Mouse (Mus musculus) CH12.LX (cell line): ENCODE measurements at regions not wholly inside any gene's neighbourhood (a gene's known extent, or its start where the extent isn't known, plus 50 kb on each side); places are given as distances from the start of the nearest gene placed in this dataset.

Source experiments
- CTCF ChIP-seq, 2 experiments: IDR thresholded peaks in 1 of 2; conservative IDR thresholded peaks in 1 of 2; 2 replicates each; pipeline ENCODE4 v1.5.1; 2011 to 2012; ENCODE audit warnings: low read depth in 2 of 2, low read length in 2 of 2, improper control_type of control experiment in 1 of 2, inconsistent platforms in 1 of 2, mild to moderate bottlenecking in 1 of 2, moderate library complexity in 1 of 2
- EP300 ChIP-seq: IDR thresholded peaks from 2 replicates; pipeline ENCODE4 v1.6.1; 2011; ENCODE audit warnings: low read length, improper control_type of control experiment
- JUN ChIP-seq: IDR thresholded peaks from 2 replicates; pipeline ENCODE4 v1.6.1; 2011; ENCODE audit warnings: low read depth, mild to moderate bottlenecking, low read length, improper control_type of control experiment, moderate library complexity; ENCODE audit not compliant: insufficient read depth
- RAD21 ChIP-seq: IDR thresholded peaks from 2 replicates; pipeline ENCODE4 v1.6.1; 2011; ENCODE audit warnings: low read depth, mild to moderate bottlenecking, low read length, improper control_type of control experiment, moderate library complexity
- ZMIZ1 ChIP-seq: IDR thresholded peaks from 2 replicates; pipeline ENCODE4 v1.6.1; 2012; ENCODE audit warnings: low read depth, mild to moderate bottlenecking, inconsistent platforms, low read length, improper control_type of control experiment

DNA sequence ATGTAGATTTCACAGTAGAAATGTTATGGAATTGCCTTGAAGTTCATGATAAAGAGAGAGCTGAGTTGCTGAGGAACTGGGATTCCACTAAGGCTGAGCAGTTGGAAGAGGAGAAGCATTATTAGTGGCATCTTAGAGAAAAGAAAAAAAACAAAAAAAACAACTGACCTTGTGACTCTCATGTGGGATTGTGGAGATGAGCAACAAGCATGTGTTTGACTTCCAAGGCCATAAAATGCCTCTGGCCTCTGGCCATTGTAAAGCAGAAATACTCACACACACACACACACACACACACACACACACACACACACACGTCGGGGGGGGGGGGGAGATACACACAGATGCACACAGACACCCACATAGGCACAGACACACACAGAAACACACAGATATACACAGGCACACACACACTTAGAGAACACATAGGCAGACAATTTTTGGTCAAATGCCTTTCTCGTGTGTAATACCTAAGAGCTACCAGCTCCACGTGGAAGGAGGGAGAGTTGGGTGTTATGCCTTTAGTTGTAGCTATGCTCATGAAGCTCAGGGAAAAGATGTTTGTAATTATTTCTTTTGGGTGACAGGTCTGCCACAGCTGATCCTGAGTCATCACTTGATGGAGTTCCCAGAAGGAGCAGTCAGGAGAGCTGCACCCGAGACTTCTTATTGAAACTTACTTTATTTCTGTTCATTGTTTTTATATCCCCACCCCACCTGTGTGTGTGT lies 52.4 kb upstream of the Slc35f5 start:
- no peak for TF ChIP-seq ZMIZ1
- TF ChIP-seq JUN, result no peak
- TF ChIP-seq RAD21, result no peak
- no peak for TF ChIP-seq EP300
- no peak for TF ChIP-seq CTCF (conservative IDR thresholded peaks at IDR 0.05 in 1 of 2, IDR thresholded peaks at IDR 0.05 in 1 of 2; ENCODE audit: low read depth in 2 of 2, low read length in 2 of 2)
